Mouse (Mus musculus) CH12.LX (cell line): ENCODE measurements around the gene Slc9a3r1. TPM values are rescaled to one million over a fixed set of nuclear protein-coding genes. Genes with fewer than 3 reads are reported as not detected.

ENCODE experiments used
- DNase-seq: peaks from one replicate; pipeline ENCODE4 v3.0.0-alpha.2; 2013; ENCODE audit errors: extremely low read depth
- H3K27ac ChIP-seq: 2 replicates; pipeline ENCODE4 v1.5.1; 2012; ENCODE audit warnings: low read depth, mild to moderate bottlenecking, control low read depth, moderate library complexity; ENCODE audit not compliant: insufficient read depth
- H3K27me3 ChIP-seq: replicated peaks from 2 replicates; pipeline ENCODE3; 2012; ENCODE audit warnings: inconsistent platforms
- H3K36me3 ChIP-seq, 2 experiments: replicated peaks in 1 of 2; 2 replicates each; pipeline versions ENCODE3 to v1.6.1; 2012; ENCODE audit warnings: inconsistent platforms in 1 of 2, low read length in 1 of 2, mild to moderate bottlenecking in 1 of 2, mixed read lengths in 1 of 2, moderate library complexity in 1 of 2; ENCODE audit not compliant: control insufficient read depth in 1 of 2, insufficient read depth in 1 of 2
- H3K4me1 ChIP-seq, 2 experiments: 2 replicates each; pipeline ENCODE4 v1.6.1; 2012; ENCODE audit warnings: inconsistent platforms in 1 of 2, moderate library complexity in 1 of 2; ENCODE audit not compliant: insufficient read depth in 2 of 2, control insufficient read depth in 1 of 2
- H3K4me2 ChIP-seq: 2 replicates; pipeline ENCODE4 v1.6.1; 2012; ENCODE audit warnings: low read depth, mild to moderate bottlenecking, control low read depth; ENCODE audit not compliant: poor library complexity, insufficient read depth, severe bottlenecking
- H3K4me3 ChIP-seq, 3 experiments: fragments of 150-350 bp in 1 of 3; sonication (generic) in 1 of 3; replicated peaks in 1 of 3; 2 replicates each; pipeline versions ENCODE3 to v1.5.1; 2011 to 2012; ENCODE audit warnings: low read depth in 2 of 3, low read length in 2 of 3, mild to moderate bottlenecking in 2 of 3, moderate library complexity in 2 of 3, control low read depth in 1 of 3, improper control_type of control experiment in 1 of 3, inconsistent platforms in 1 of 3, mixed read lengths in 1 of 3; ENCODE audit not compliant: poor library complexity in 1 of 3
- H3K79me2 ChIP-seq: replicated peaks from 2 replicates; pipeline ENCODE4 v1.6.1; 2012; ENCODE audit warnings: mild to moderate bottlenecking, moderate library complexity; ENCODE audit not compliant: control insufficient read depth, poor library complexity, insufficient read depth, severe bottlenecking; ENCODE audit errors: extremely low read depth
- H3K9ac ChIP-seq: 2 replicates; pipeline ENCODE4 v1.6.1; 2012; ENCODE audit warnings: low read depth, mild to moderate bottlenecking, control low read depth, moderate library complexity; ENCODE audit not compliant: insufficient read depth
- H3K9me3 ChIP-seq: replicated peaks from 2 replicates; pipeline ENCODE3; 2012; ENCODE audit warnings: low read length, inconsistent platforms, mixed read lengths
- CHD1 ChIP-seq: IDR thresholded peaks from 2 replicates; pipeline ENCODE4 v1.6.1; 2012; ENCODE audit warnings: low read depth, low read length, improper control_type of control experiment, inconsistent platforms
- CTCF ChIP-seq, 2 experiments: IDR thresholded peaks in 1 of 2; conservative IDR thresholded peaks in 1 of 2; 2 replicates each; pipeline ENCODE4 v1.5.1; 2011 to 2012; ENCODE audit warnings: low read depth in 2 of 2, low read length in 2 of 2, improper control_type of control experiment in 1 of 2, inconsistent platforms in 1 of 2, mild to moderate bottlenecking in 1 of 2, moderate library complexity in 1 of 2
- EP300 ChIP-seq: IDR thresholded peaks from 2 replicates; pipeline ENCODE4 v1.6.1; 2011; ENCODE audit warnings: low read length, improper control_type of control experiment
- HCFC1 ChIP-seq: IDR thresholded peaks from 2 replicates; pipeline ENCODE4 v1.6.1; 2012; ENCODE audit warnings: low read depth, mild to moderate bottlenecking, inconsistent platforms, low read length, improper control_type of control experiment
- IRF4 ChIP-seq: IDR thresholded peaks from 2 replicates; pipeline ENCODE4 v1.6.1; 2014; ENCODE audit warnings: low read depth, mild to moderate bottlenecking, inconsistent platforms, low read length, improper control_type of control experiment
- JUND ChIP-seq: conservative IDR thresholded peaks from 2 replicates; pipeline ENCODE4 v1.6.1; 2011; ENCODE audit warnings: low read depth, low read length, improper control_type of control experiment
- KAT2A ChIP-seq: IDR thresholded peaks from 2 replicates; pipeline ENCODE4 v1.6.1; 2012; ENCODE audit warnings: low read length, improper control_type of control experiment, inconsistent platforms; ENCODE audit not compliant: insufficient replicate concordance
- MAFK ChIP-seq: IDR thresholded peaks from 2 replicates; pipeline ENCODE4 v1.6.1; 2011; ENCODE audit warnings: low read length, improper control_type of control experiment; ENCODE audit not compliant: insufficient replicate concordance
- MAZ ChIP-seq: IDR thresholded peaks from 2 replicates; pipeline ENCODE4 v1.6.1; 2012; ENCODE audit warnings: low read depth, mild to moderate bottlenecking, inconsistent platforms, low read length, improper control_type of control experiment, moderate library complexity
- MEF2A ChIP-seq: IDR thresholded peaks from 2 replicates; pipeline ENCODE4 v1.6.1; 2014; ENCODE audit warnings: low read depth, mild to moderate bottlenecking, inconsistent platforms, low read length, improper control_type of control experiment, borderline replicate concordance
- NELFE ChIP-seq: IDR thresholded peaks from 2 replicates; pipeline ENCODE4 v1.6.1; 2011; ENCODE audit warnings: low read depth, low read length, improper control_type of control experiment
- RCOR1 ChIP-seq: conservative IDR thresholded peaks from 2 replicates; pipeline ENCODE4 v1.6.1; 2012; ENCODE audit warnings: low read depth, mild to moderate bottlenecking, inconsistent platforms, low read length, improper control_type of control experiment
- SIN3A ChIP-seq: IDR thresholded peaks from 2 replicates; pipeline ENCODE4 v1.6.1; 2012; ENCODE audit warnings: low read length, improper control_type of control experiment, inconsistent platforms
- SMC3 ChIP-seq: IDR thresholded peaks from 2 replicates; pipeline ENCODE4 v1.6.1; 2011; ENCODE audit warnings: low read depth, low read length, improper control_type of control experiment
- UBTF ChIP-seq: IDR thresholded peaks from 2 replicates; pipeline ENCODE4 v1.6.1; 2012; ENCODE audit warnings: low read depth, mild to moderate bottlenecking, inconsistent platforms, low read length, improper control_type of control experiment, moderate library complexity
- dilution Hi-C: fragments of 300-500 bp; cut with MboI; formaldehyde crosslinking; loops from 2 replicates; pipeline ENCODE4 v1.14.3; 2020; ENCODE audit warnings: low sequenced_read_pairs; ENCODE audit not compliant: extremely low pct_unique_long_range_greater_than_20kb, extremely low pct_ligation_motif_present
- in situ Hi-C: fragments of 300-500 bp; cut with MboI; formaldehyde crosslinking; loops from 3 replicates; pipeline ENCODE4 v1.14.3; 2019; ENCODE audit warnings: low sequenced_read_pairs, low pct_ligation_motif_present, low pct_unique_long_range_greater_than_20kb, mixed read lengths
- polyA plus RNA-seq: library from polyadenylated mRNA; unstranded; fragments of >175 nt; gene quantifications from 2 replicates; pipeline ENCODE4 v1.2.1, GENCODE M21; 2012; ENCODE audit warnings: low read depth; ENCODE audit not compliant: insufficient read length
- total RNA-seq, 2 experiments: library from RNA; depleted of rRNA; stranded (reverse); fragments of 300-350 nt in 1 of 2; fragments of >200 nt in 1 of 2; gene quantifications; 2 replicates each; pipeline ENCODE4 v1.2.3; 2012 to 2014

Slc9a3r1 gene
- total and polyA plus RNA-seq, 3 experiments, result 51.9 to 69.0 (median 63.7) TPM

GRCm38 (mm10) chr11:115202756-115203155 is 39.6 kb downstream of the Slc9a3r1 start:
- TF ChIP-seq SMC3 (no peak), IRF4 (no peak), NELFE (no peak)
- no peak for DNase-seq
- Histone ChIP-seq H3K4me2 (no peak overlapping the region), H3K36me3 (peaks cover 65 to 97% of the 10 kb centered on the region in 2 experiments), H3K27ac (no peak overlapping the region), H3K79me2 (no peaks in the 10 kb centered on the region), H3K9ac (no peak overlapping the region), H3K27me3 (no peaks in the 10 kb centered on the region), H3K9me3 (no peaks in the 10 kb centered on the region), H3K4me3 (no peak overlapping the region), H3K4me1 (0 out of 4 replicates have a peak, but pooled peaks cover 0 to 2% of the 10 kb centered on the region in 2 experiments)
- in situ Hi-C loops, result loop anchor here (5.0 kb wide), 1 partner anchor 155 kb away; no protein-coding TSS in a partner anchor
- dilution Hi-C loops, result no loop called here

- no peaks in the 10 kb centered on the region for H3K9me3 ChIP-seq
- H3K4me3 ChIP-seq, result no peak overlapping the region
These were observed 45.0 kb downstream of the Slc9a3r1 start for GRCm38 (mm10) chr11:115208126-115208525.

DNA sequence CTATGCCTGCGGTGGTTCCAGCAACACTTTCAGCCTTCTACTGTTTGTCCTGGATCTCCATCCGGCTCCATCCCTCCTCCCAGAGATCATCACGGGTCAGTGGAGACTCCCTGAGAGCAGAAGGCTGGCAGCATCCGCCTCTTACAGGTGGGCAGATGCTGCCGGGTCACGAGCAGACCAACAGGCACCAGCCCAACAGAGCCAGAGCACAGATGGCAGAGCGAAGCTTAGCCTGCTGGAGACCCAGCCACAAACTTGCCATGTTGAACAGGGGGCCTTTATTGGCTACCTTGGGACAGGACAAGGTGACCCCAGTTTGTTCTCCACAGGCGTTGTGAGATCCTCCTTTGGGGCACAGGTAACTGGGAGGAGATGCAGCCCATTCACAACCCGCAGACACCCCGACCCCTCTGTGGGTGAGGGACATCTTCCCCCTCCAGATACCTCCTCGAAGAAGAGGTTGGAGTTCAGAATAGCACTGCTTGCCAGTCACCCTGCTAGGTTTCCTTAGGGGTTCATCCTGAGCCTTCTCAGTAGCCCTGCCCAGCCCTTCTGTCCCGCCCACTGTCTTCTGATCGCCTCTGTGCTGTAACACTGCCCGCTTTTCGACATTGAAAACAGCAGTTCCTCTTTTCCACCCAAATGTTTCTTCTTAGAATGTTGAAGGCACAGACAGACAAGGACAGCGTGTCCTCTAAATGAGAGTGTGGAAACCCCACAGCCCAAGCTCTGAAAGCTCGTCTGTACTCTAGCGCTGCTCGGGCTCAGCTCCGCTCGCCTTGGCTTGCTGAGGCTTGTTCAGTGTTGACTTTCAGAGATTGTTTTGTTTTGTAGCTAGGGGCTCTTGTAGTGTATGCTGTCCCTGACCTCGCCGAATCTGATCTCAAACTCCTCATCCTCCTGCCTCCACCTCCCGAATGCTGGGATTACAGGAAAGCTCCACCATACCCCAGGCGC is 45.9 kb downstream of the Slc9a3r1 start:
- Histone ChIP-seq H3K36me3 (peaks cover 47 to 96% of the 10 kb centered on the region in 2 experiments), H3K4me2 (no peak overlapping the region)
- no peak for DNase-seq

More at GRCm38 (mm10) chr11:115208126-115208525, 45.0 kb downstream of the Slc9a3r1 start:
- H3K4me1 ChIP-seq, result peaks cover 4 to 25% of the 10 kb centered on the region in 2 experiments; a peak in 3 of 4 replicates
- H3K9ac ChIP-seq, result no peak overlapping the region
- H3K36me3 ChIP-seq, result peaks cover 50 to 97% of the 10 kb centered on the region in 2 experiments
- TF ChIP-seq MAZ (no peak), RCOR1 (no peak), HCFC1 (no peak), MAFK (no peak)
- DNase-seq, result no peak
- no peak overlapping the region for H3K4me2 ChIP-seq
- dilution Hi-C loops (no loop called here), in situ Hi-C loops (no loop called here)
- no peak overlapping the region for H3K27ac ChIP-seq
- H3K79me2 ChIP-seq, result no peaks in the 10 kb centered on the region
- H3K27me3 ChIP-seq, result no peaks in the 10 kb centered on the region

More for the DNA sequence above, 45.9 kb downstream of the Slc9a3r1 start:
- in situ Hi-C loops, result no loop called here
- Histone ChIP-seq H3K27ac (peak overlapping the region; percentile 11; the same call in 1 of the 2 replicates), H3K9ac (no peak overlapping the region), H3K27me3 (no peaks in the 10 kb centered on the region), H3K4me1 (peaks cover 4 to 25% of the 10 kb centered on the region in 2 experiments; a peak in 3 of 4 replicates), H3K79me2 (no peaks in the 10 kb centered on the region), H3K9me3 (no peaks in the 10 kb centered on the region), H3K4me3 (no peak overlapping the region)
- TF ChIP-seq MAFK (no peak), NELFE (no peak), IRF4 (0 out of 2 replicates have a peak, but pooled peaks have one; percentile 21), CHD1 (no peak), KAT2A (no peak), JUND (no peak), CTCF (conservative IDR thresholded peaks at IDR 0.05 in 1 of 2, IDR thresholded peaks at IDR 0.05 in 1 of 2; ENCODE audit: low read depth in 2 of 2, low read length in 2 of 2) (no peak), SIN3A (no peak), EP300 (0 out of 2 replicates have a peak, but pooled peaks have one; percentile 13), UBTF (0 out of 2 replicates have a peak, but pooled peaks have one; percentile 53), MEF2A (no peak)
- dilution Hi-C loops, result no loop called here
